Mouse (Mus musculus): ENCODE results near the gene Tmem184a. TPM values are rescaled to one million over a fixed set of nuclear protein-coding genes. Genes with fewer than 3 reads are reported as not detected.

Tmem184a gene
- 0.50 and 1.5 TPM in 2 replicates for polyA plus RNA-seq (2012; rRNA removed)

DNA sequence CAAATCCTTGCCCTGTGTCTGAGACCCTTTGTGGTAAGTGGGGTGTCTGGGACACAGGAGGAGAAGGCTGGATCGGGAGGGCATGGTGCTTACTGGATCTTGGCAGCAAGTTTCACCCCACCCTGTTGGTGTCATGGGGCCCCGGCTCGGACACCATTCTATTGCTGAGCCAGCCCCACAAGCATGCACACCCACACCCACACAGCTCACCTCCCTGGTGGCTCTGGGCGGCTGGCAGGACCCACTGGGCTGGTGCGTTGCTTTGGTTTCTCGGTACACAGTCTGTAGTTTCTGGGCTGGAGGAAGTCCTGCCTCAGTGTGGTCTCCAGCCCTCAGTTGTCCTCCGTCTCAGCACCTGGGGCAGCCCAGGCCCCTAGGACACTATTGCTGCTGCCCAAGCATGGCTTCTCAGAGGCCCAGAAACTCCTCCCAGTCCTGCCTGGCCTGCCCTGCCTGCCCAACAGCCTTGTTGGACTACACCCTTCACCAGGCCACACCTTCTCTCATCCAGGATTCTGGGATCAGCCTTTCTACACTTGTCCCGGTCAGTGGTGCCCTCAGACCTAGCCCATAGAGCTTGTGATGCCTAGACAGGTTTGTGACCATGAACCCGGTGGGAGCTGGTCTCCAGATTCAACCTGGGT lies at the start of gene Tmem184a:
Gene Tmem184a, minus strand, starts transcription at position 380 of the 644 bp plus-strand sequence.

DNA sequence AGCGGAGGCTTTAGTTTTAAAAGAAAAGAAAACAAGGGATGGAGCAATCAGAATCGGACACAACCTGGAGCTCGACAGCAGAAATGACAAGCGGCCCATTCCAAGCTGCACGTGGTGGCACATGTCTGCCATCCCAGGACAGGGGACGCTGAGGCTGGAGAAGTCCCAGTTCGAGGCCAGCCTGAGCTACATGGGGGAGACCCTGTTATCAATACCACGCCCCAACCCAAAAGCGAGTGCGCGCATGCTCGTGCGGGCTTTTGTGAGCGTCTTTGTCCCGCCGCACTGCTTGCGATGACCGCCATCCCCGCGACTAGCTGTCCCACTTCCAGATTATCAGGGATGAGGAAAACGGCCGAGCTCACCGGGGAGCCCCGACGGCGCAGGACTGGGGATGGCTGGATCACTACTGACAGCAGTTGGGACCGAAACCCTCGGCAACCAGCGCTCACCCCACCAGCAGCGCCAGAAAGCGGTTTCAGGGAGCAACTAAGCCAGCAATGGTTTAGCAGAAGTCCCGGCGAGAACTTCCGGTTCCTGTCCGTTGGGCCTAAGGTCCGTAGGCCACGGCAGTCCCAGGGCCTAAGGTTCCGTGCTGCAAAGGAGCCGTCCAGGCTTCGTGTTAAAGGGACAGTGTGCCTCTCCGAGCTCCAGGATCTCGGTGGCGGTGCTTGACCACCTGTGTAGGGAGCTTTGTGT lies 6.8 kb upstream of the Tmem184a start, which contains the start of the genes Gm26938 and Psmg3:
Gene Gm26938, minus strand, starts transcription at position 51 of the 699 bp plus-strand sequence.
Gene Psmg3, minus strand, starts transcription at position 529 of the 699 bp plus-strand sequence.

DNA sequence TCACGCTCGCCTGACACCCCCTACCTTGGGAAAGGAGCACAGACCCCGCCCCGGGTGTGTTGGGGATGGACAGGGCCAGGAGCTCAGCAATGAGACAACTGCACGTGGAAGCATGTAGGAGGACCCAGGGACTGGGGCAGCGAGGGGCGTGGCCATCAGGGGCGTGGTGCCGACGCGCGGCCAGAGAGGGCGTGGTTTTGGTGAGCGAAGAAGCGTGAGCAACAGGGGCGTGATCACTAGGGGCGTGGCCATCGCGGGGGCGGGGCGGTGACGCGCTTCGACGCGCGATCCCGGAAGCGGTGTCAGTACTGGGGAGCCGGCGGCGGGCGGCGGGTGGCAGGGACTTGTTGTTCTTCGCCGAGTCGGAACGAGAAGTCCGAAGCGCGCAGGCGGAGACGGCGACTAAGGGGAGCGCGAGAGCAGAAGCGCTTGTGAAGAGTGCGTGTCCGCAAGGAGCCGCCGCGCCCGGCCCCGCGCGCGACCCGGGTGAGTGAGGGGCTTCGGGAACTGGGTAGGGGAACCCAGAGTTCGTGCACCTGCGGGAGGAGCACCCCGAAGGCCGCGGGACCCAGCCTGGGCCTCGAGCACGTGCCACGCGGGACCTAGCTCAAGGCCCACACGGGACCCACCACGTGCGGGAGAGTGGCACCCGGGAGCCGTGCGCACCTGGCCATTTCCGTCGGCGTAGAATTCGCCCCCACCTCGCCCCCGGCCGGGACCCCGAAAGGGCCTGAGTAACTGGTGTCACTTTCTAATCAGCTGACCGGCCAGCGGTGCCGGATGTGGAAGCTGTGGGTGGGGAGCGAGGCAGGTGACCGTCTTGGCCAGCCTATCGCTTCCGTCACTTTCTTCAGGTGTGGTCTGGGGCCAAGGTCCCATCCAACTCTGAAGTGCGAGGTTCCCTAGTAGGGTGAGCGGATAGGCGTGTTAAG lies 28.2 kb downstream of the Tmem184a start, which contains the start of gene Mafk:
Gene Mafk, plus strand, starts transcription at position 287 of the 932 bp plus-strand sequence.

DNA sequence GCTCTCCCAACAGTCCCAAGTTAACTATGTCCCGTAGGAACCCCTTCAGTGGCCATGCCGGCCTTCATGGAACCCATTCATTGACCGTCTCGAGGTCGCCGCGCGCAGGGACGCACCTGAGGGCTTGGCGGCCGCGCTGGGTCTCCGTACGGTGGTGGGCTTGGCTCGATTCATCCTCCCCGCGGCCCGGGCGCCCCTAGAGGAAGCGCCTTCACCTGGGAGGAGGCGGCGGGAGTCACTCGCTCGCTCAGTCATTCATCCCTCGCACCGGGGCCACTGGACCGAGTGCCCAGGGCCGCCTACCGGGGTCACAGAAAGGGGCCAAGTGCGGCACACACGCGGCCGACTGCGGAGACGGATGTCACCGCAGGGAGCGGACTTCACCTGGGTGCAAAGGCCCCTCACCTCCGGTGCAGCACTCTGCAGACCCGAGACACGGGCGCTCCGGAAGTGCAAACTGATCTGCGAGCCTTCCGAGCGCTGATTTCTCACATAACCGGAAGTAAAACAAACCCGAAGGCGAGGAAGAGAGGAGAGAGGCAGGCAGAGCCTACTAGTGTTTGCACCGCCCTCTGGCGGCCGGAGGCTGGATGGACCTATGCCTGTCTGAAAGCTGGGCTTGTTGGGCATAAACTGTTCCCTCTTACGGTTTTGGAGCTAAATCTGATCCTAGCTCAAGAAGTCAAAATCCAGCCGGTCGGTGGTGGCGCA lies 44.3 kb downstream of the Tmem184a start, which contains the start of gene Ints1:
Gene Ints1, minus strand, starts transcription at position 459 of the 711 bp plus-strand sequence.

Other genes with a start within 250 kb of the Tmem184a start
- gene Micall2, start 83.6 kb downstream of the Tmem184a start, polyA plus RNA-seq (2012; rRNA removed): 5.4 and 6.5 TPM in 2 replicates
- 40.1 and 48.0 TPM in 2 replicates for gene Ints1, start 44.2 kb downstream of the Tmem184a start, polyA plus RNA-seq (2012; rRNA removed)
- 6.7 and 8.2 TPM in 2 replicates for gene Mafk, start 28.4 kb downstream of the Tmem184a start, polyA plus RNA-seq (2012; rRNA removed)
- gene Gm26938, start 6.5 kb upstream of the Tmem184a start, polyA plus RNA-seq (2012; rRNA removed): not detected in 2 replicates
- gene Psmg3, start 7.0 kb upstream of the Tmem184a start, polyA plus RNA-seq (2012; rRNA removed): 51.4 and 58.3 TPM in 2 replicates
- gene Elfn1, start 88.0 kb upstream of the Tmem184a start, polyA plus RNA-seq (2012; rRNA removed): 1.8 and 2.8 TPM in 2 replicates

All from central nervous system, embryonic 11.5 days (tissue).